Mouse (Mus musculus) heart, embryonic 15.5 days (tissue): ENCODE data around the gene Olfr1255. TPM values are rescaled to one million over a fixed set of nuclear protein-coding genes. Genes with fewer than 3 reads are reported as not detected.

Experiments
- ATAC-seq: fragments of 200-750 bp; cut with Nextera tagmentation; replicated peaks from 2 replicates; pipeline ENCODE4 v1.8.0; 2017; ENCODE audit warnings: low read depth, moderate TSS enrichment; ENCODE audit not compliant: insufficient number of reproducible peaks, insufficient read depth, low FRiP score
- H3K27ac ChIP-seq: fragments of 300-500 bp; sonication (generic); 2 replicates; pipeline ENCODE4 v1.5.1; 2015; ENCODE audit warnings: mild to moderate bottlenecking, inconsistent platforms
- H3K27me3 ChIP-seq: fragments of 300-500 bp; sonication (generic); 2 replicates; pipeline ENCODE4 v1.6.1; 2015; ENCODE audit warnings: inconsistent platforms
- H3K36me3 ChIP-seq: fragments of 300-500 bp; sonication (generic); 2 replicates; pipeline ENCODE4 v1.6.1; 2015; ENCODE audit warnings: mild to moderate bottlenecking, inconsistent platforms
- H3K4me1 ChIP-seq: fragments of 300-500 bp; sonication (generic); replicated peaks from 2 replicates; pipeline ENCODE4 v1.6.1; 2015; ENCODE audit warnings: inconsistent platforms
- H3K4me2 ChIP-seq: fragments of 300-500 bp; sonication (generic); 2 replicates; pipeline ENCODE4 v1.6.1; 2015; ENCODE audit warnings: inconsistent platforms, mild to moderate bottlenecking, moderate library complexity
- H3K4me3 ChIP-seq: fragments of 300-500 bp; sonication (generic); 2 replicates; pipeline ENCODE4 v1.5.1; 2015; ENCODE audit warnings: mild to moderate bottlenecking, inconsistent platforms
- H3K9ac ChIP-seq: fragments of 300-500 bp; sonication (generic); 2 replicates; pipeline ENCODE4 v1.6.1; 2015; ENCODE audit warnings: mild to moderate bottlenecking, inconsistent platforms
- H3K9me3 ChIP-seq: fragments of 300-500 bp; sonication (generic); replicated peaks from 2 replicates; pipeline ENCODE4 v1.6.1; 2016; ENCODE audit warnings: inconsistent platforms
- WGBS: fragments of 180-500 bp; shearing (Covaris S2); methylation state at CpG from one replicate; pipeline ENCODE4 v1.1.7; 2015; ENCODE audit warnings: mixed read lengths; 5-methylcytosine and 5-hydroxymethylcytosine counted together
- polyA plus RNA-seq: library from polyadenylated mRNA; unstranded; fragments of >200 nt; fragmentation: Nextera tagmentation; extraction: Ambion mirVana; gene quantifications from 2 replicates; pipeline ENCODE4 v1.2.1, GENCODE M21; 2015

Olfr1255 gene
- polyA plus RNA-seq, result not detected in 2 replicates

DNA sequence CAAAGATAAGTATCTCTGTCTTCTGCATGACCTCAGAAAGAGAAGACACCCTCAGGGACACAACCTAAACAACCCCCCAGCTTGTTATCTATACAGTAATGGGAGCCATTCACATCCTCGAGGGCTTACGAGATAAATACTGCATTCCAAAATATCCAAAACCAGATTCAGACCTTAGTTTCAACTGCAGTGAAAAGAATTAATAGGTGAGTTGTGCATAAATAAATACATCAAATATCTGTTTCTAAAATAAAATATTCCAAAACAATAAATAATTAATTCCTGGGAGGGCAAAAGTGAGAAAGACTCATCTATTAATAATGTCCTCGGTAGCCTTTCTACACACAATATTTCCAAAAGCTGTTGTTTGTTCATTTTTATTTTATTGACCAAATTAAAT lies at the start of gene Olfr1255:
Olfr1255 (plus strand) TSS at position 301 of the 400 bp plus-strand sequence.
- no peak for ATAC-seq
- Histone ChIP-seq H3K4me1 (no peaks in the 10 kb centered on the region), H3K9me3 (no peaks in the 10 kb centered on the region), H3K4me2 (no peak within 1 kb of the TSS), H3K9ac (no peak within 1 kb of the TSS), H3K36me3 (no peaks in the 10 kb centered on the region), H3K27me3 (no peaks in the 10 kb centered on the region), H3K27ac (no peak within 1 kb of the TSS), H3K4me3 (no peak within 1 kb of the TSS)
- WGBS, result 68% methylated on average over 3 of the region's 3 CpGs

DNA sequence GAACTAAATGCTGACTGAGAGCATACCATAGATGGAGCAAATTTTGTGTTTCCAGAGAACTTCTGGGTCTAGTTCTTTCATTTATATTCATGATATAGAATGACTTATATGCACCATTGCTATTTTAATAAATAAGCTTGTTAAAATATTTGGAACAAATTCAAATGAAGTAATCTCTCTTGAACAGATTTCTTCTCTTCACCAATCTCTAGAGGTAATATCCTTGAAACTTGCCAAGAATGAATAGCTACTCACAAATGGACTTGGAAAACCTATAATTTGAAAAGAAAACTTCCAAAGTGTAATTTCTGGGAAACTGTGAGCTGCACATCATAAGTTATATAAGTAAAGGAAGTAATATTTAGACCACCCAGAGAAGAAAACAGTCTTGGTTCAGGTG lies 18.3 kb upstream of the Olfr1255 start, which contains the start of gene Olfr1254:
Olfr1254 (minus strand) TSS at position 101 of the 400 bp plus-strand sequence.
- no peak within 1 kb of the TSS for H3K9ac ChIP-seq
- no peak for ATAC-seq
- no peak within 1 kb of the TSS for H3K27ac ChIP-seq
- no peaks in the 10 kb centered on the region for H3K4me1 ChIP-seq
- no peaks in the 10 kb centered on the region for H3K9me3 ChIP-seq
- no peak within 1 kb of the TSS for H3K4me3 ChIP-seq
- H3K4me2 ChIP-seq, result no peak within 1 kb of the TSS
- no peaks in the 10 kb centered on the region for H3K36me3 ChIP-seq
- H3K27me3 ChIP-seq, result no peaks in the 10 kb centered on the region

DNA sequence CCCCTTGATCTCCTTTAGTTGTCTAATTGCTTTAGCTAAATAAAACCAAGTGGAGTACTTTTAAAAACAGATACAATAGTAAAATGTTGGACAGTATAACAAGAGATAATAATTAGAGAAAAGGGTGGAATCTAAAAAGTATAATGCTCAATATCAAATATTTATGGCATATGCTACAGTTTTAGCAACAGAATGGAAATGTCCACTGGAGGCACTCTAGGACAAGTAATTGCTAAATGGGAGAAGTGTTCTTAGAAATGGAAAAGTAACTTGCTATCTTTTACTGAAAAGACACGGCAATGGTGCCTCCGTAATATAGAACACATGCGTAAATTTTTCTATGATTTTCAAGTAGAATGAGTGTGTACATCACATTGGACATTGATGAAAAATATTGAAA lies 12.3 kb upstream of the Olfr1255 start:
- no peaks in the 10 kb centered on the region for H3K4me1 ChIP-seq
- ATAC-seq, result no peak
- H3K9me3 ChIP-seq, result no peaks in the 10 kb centered on the region
- H3K4me3 ChIP-seq, result no peak overlapping the region
- no peaks in the 10 kb centered on the region for H3K27me3 ChIP-seq
- WGBS, result 86% methylated on average over 3 of the region's 3 CpGs
- no peak overlapping the region for H3K9ac ChIP-seq
- H3K4me2 ChIP-seq, result no peak overlapping the region
- H3K27ac ChIP-seq, result no peak overlapping the region
- H3K36me3 ChIP-seq, result no peaks in the 10 kb centered on the region

DNA sequence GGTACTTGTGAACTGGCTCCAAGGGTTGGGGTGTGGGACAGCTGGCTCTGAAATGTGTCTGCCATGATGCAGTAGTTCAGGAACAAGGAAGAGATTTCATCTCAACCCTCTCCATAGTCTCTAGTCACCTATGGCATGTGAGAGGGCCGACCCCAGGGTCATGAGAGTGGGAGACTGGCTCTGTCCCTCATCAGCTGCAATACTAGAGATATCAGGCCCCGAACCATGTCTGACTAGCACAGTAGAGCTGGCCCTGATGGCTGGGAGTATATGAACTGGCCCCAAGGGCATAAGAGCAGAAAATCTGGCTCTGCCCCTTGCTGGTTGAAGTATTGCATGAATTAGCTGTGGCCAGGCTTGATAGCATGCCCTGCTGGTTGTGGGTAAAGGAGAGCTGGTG lies 1.1 kb upstream of the Olfr1255 start:
- no peak for ATAC-seq
- no peaks in the 10 kb centered on the region for H3K4me1 ChIP-seq
- H3K9ac ChIP-seq, result no peak overlapping the region
- no peaks in the 10 kb centered on the region for H3K9me3 ChIP-seq
- no peak overlapping the region for H3K4me3 ChIP-seq
- H3K36me3 ChIP-seq, result no peaks in the 10 kb centered on the region
- 78% methylated on average over 2 of the region's 2 CpGs for WGBS
- no peaks in the 10 kb centered on the region for H3K27me3 ChIP-seq
- H3K27ac ChIP-seq, result no peak overlapping the region
- no peak overlapping the region for H3K4me2 ChIP-seq

DNA sequence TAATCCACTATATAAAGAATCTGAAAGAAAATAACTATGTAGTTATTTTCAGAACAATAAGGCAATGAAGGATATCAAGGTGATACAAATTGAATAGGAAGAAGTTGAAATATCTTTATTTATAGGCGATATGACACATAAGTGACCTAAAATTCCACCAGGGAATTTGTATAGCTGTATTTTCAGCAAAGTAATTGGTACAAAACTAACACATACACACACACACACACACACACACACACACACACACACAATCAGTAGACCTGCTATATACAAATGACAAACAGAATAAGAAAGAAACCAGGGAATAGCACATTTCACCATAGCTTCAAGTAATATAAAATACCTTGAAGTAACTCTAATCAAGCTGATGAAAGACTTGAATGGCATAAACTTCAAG lies 8.4 kb downstream of the Olfr1255 start:
- Histone ChIP-seq H3K9ac (no peak overlapping the region), H3K4me2 (no peak overlapping the region), H3K4me3 (no peak overlapping the region), H3K27ac (no peak overlapping the region), H3K4me1 (no peaks in the 10 kb centered on the region), H3K9me3 (no peaks in the 10 kb centered on the region), H3K36me3 (no peaks in the 10 kb centered on the region), H3K27me3 (no peaks in the 10 kb centered on the region)
- 62% methylated on average over 1 of the region's 1 CpGs for WGBS
- no peak for ATAC-seq

DNA sequence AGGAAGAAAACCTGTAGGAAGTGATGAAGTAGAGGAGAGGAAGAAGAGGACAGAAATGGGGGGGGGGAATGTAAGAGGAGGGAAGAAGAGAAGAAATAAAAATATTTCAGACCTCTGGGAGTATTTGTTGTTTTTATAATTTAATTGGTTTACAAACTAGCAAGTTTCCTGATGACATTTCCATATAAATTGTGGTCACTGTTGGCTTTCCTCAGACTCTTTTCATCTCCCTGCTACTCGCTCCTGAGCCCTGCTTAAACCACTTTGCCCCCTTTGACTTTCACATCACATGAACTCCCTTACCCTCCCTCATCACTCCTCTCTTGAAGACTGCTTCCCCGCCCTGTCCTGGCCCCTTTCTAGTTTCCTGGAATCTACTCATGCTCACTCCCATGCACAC lies 29.6 kb downstream of the Olfr1255 start, which contains the start of gene Olfr1256:
Olfr1256 (minus strand) TSS at position 101 of the 400 bp plus-strand sequence.
- H3K9me3 ChIP-seq, result no peaks in the 10 kb centered on the region
- no peaks in the 10 kb centered on the region for H3K4me1 ChIP-seq
- H3K4me2 ChIP-seq, result no peak within 1 kb of the TSS
- no peak within 1 kb of the TSS for H3K27ac ChIP-seq
- no peak within 1 kb of the TSS for H3K9ac ChIP-seq
- H3K27me3 ChIP-seq, result no peaks in the 10 kb centered on the region
- WGBS, result 44% methylated on average over 2 of the region's 2 CpGs
- H3K36me3 ChIP-seq, result no peaks in the 10 kb centered on the region
- no peak within 1 kb of the TSS for H3K4me3 ChIP-seq
- no peak for ATAC-seq

DNA sequence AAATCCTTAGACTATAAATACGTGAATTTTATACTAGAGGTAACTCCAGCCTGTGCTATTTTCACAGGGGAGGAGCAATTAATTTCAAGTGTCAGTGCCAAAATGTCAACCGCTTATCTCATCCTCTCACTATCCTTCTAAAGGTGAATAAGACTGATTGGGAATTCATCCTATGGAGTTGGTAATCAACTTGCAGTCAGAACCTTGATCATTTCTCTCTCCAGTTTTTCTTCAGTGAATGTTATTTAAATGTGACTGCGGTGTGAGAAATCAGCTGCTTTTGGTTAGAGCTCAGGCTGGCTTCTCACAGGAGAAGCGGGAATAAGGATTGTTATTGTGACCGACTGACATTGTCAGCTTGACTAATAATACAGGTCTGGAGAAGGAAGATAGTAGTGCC lies 36.3 kb downstream of the Olfr1255 start, which contains the start of gene Olfr48:
Olfr48 (minus strand) TSS at position 101 of the 400 bp plus-strand sequence.
- ATAC-seq, result no peak
- no peak within 1 kb of the TSS for H3K9ac ChIP-seq
- no peaks in the 10 kb centered on the region for H3K9me3 ChIP-seq
- no peak within 1 kb of the TSS for H3K4me2 ChIP-seq
- H3K27me3 ChIP-seq, result no peaks in the 10 kb centered on the region
- H3K4me1 ChIP-seq, result no peaks in the 10 kb centered on the region
- WGBS, result 72% methylated on average over 5 of the region's 5 CpGs
- H3K27ac ChIP-seq, result no peak within 1 kb of the TSS
- H3K4me3 ChIP-seq, result no peak within 1 kb of the TSS
- H3K36me3 ChIP-seq, result no peaks in the 10 kb centered on the region

DNA sequence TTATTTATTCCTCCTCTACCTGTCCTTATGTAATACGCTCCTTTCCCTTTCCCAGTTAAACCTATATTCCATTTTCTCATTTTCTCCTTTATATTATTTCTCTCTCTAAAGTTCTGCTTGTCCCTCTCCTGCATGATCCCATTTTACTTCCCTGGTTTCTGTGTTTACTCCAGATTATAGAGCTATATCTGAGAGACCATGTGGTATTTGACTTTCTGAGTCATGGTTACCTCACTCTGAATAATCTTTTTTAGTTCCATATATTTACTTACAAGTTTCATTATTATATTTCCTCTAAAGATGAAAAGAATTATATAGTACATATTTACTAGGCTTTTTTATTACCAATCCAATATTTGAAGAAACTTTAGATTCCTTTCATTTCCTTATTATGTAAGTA lies 37.4 kb downstream of the Olfr1255 start:
- no peaks in the 10 kb centered on the region for H3K36me3 ChIP-seq
- H3K9me3 ChIP-seq, result no peaks in the 10 kb centered on the region
- H3K27ac ChIP-seq, result no peak overlapping the region
- no peaks in the 10 kb centered on the region for H3K4me1 ChIP-seq
- H3K27me3 ChIP-seq, result no peaks in the 10 kb centered on the region
- H3K9ac ChIP-seq, result no peak overlapping the region
- H3K4me2 ChIP-seq, result no peak overlapping the region
- ATAC-seq, result no peak
- no peak overlapping the region for H3K4me3 ChIP-seq
- 91% methylated on average over 1 of the region's 1 CpGs for WGBS

Other genes starting within 250 kb of the Olfr1255 start
- gene Olfr1245, start 233.6 kb upstream of the Olfr1255 start, polyA plus RNA-seq, result not detected in 2 replicates
- not detected in 2 replicates for gene Olfr1246, start 218.9 kb upstream of the Olfr1255 start, polyA plus RNA-seq
- gene Olfr1247, start 197.9 kb upstream of the Olfr1255 start, polyA plus RNA-seq, result not detected in 2 replicates
- gene Olfr1248, start 193.8 kb upstream of the Olfr1255 start, polyA plus RNA-seq, result not detected in 2 replicates
- gene Olfr1249, start 177.1 kb upstream of the Olfr1255 start, polyA plus RNA-seq, result not detected in 2 replicates
- not detected in 2 replicates for gene Olfr1250, start 150.6 kb upstream of the Olfr1255 start, polyA plus RNA-seq
- not detected in 2 replicates for gene Olfr1251, start 140.1 kb upstream of the Olfr1255 start, polyA plus RNA-seq
- gene Olfr1252, start 87.0 kb upstream of the Olfr1255 start, polyA plus RNA-seq, result not detected in 2 replicates
- not detected in 2 replicates for gene Olfr1253, start 55.0 kb upstream of the Olfr1255 start, polyA plus RNA-seq
- gene Olfr1254, start 18.4 kb upstream of the Olfr1255 start, polyA plus RNA-seq, result not detected in 2 replicates
- gene Olfr1256, start 29.5 kb downstream of the Olfr1255 start, polyA plus RNA-seq, result not detected in 2 replicates
- not detected in 2 replicates for gene Olfr48, start 36.2 kb downstream of the Olfr1255 start, polyA plus RNA-seq
- gene Olfr1257, start 66.4 kb downstream of the Olfr1255 start, polyA plus RNA-seq, result not detected in 2 replicates
- not detected in 2 replicates for gene Olfr1258, start 115.3 kb downstream of the Olfr1255 start, polyA plus RNA-seq
- gene Olfr1259, start 136.6 kb downstream of the Olfr1255 start, polyA plus RNA-seq, result not detected in 2 replicates
- gene Olfr1260, start 162.3 kb downstream of the Olfr1255 start, polyA plus RNA-seq, result not detected in 2 replicates
- gene Olfr1261, start 179.2 kb downstream of the Olfr1255 start, polyA plus RNA-seq, result not detected in 2 replicates
- not detected in 2 replicates for gene Olfr1262, start 188.1 kb downstream of the Olfr1255 start, polyA plus RNA-seq
- gene Olfr1263, start 200.1 kb downstream of the Olfr1255 start, polyA plus RNA-seq, result not detected in 2 replicates
- not detected in 2 replicates for gene Olfr1264, start 213.5 kb downstream of the Olfr1255 start, polyA plus RNA-seq
- not detected in 2 replicates for gene Olfr1265, start 223.3 kb downstream of the Olfr1255 start, polyA plus RNA-seq